Mouse (Mus musculus) frontal cortex, postnatal 14 days (tissue): ENCODE measurements around the gene Olfr1441.
A peak's percentile ranks its signal among the peaks of the same experiment; 100 is the strongest.

Source experiments
- DNase-seq, 2 experiments: peaks; one replicate each; pipeline ENCODE4 v3.0.0; 2022; ENCODE audit warnings: low spot score in 2 of 2

Gene Olfr1441

GRCm38 (mm10) chr19:12417361-12417760, at the start of gene Olfr1441:
Olfr1441 (plus strand) TSS chr19:12417433.
- no peak for DNase-seq

GRCm38 (mm10) chr19:12373004-12373403, 44.2 kb upstream of the Olfr1441 start:
- no peak for DNase-seq

GRCm38 (mm10) chr19:12374465-12375025, 42.7 kb upstream of the Olfr1441 start:
- DNase-seq: peak; percentile 5 to 6

GRCm38 (mm10) chr19:12386979-12387378, 30.3 kb upstream of the Olfr1441 start, which contains the start of gene Olfr1440:
Olfr1440 (plus strand) TSS chr19:12387279.
- DNase-seq: no peak

- no peak for DNase-seq
Observed at GRCm38 (mm10) chr19:12413737-12414136, 3.5 kb upstream of the Olfr1441 start.

GRCm38 (mm10) chr19:12418312-12418711, 1.1 kb downstream of the Olfr1441 start:
- DNase-seq: no peak

- no peak for DNase-seq
Observed at GRCm38 (mm10) chr19:12420555-12420954, 3.3 kb downstream of the Olfr1441 start.

- no peak for DNase-seq
Observed at GRCm38 (mm10) chr19:12421680-12422079, 4.4 kb downstream of the Olfr1441 start.

- DNase-seq: no peak
Observed at GRCm38 (mm10) chr19:12427101-12427500, 9.9 kb downstream of the Olfr1441 start.

GRCm38 (mm10) chr19:12427605-12428004, 10.4 kb downstream of the Olfr1441 start, which contains the start of gene Pfpl:
Pfpl (plus strand) TSS chr19:12427905.
- no peak for DNase-seq

- no peak for DNase-seq
Observed at GRCm38 (mm10) chr19:12433033-12433432, 15.8 kb downstream of the Olfr1441 start.

- no peak for DNase-seq
Observed at GRCm38 (mm10) chr19:12435011-12435416, 17.8 kb downstream of the Olfr1441 start.

- no peak for DNase-seq
Observed at GRCm38 (mm10) chr19:12435750-12436524, 18.7 kb downstream of the Olfr1441 start.

GRCm38 (mm10) chr19:12439581-12439980, 22.3 kb downstream of the Olfr1441 start:
- DNase-seq: no peak

- no peak for DNase-seq
Observed at GRCm38 (mm10) chr19:12440103-12440725, 23.0 kb downstream of the Olfr1441 start.

- no peak for DNase-seq
Observed at GRCm38 (mm10) chr19:12442560-12442959, 25.3 kb downstream of the Olfr1441 start.

- DNase-seq: no peak
Observed at GRCm38 (mm10) chr19:12445014-12445413, 27.8 kb downstream of the Olfr1441 start.

GRCm38 (mm10) chr19:12457401-12458066, 40.3 kb downstream of the Olfr1441 start:
- DNase-seq: no peak

GRCm38 (mm10) chr19:12459516-12459915, 42.3 kb downstream of the Olfr1441 start:
- no peak for DNase-seq

GRCm38 (mm10) chr19:12460282-12461249, 43.3 kb downstream of the Olfr1441 start, which contains the start of gene Mpeg1:
Mpeg1 (plus strand) TSS chr19:12460779.
- no peak for DNase-seq
